ENCODE assay signal across 9 mouse cellular contexts in the genomic region with DNA sequence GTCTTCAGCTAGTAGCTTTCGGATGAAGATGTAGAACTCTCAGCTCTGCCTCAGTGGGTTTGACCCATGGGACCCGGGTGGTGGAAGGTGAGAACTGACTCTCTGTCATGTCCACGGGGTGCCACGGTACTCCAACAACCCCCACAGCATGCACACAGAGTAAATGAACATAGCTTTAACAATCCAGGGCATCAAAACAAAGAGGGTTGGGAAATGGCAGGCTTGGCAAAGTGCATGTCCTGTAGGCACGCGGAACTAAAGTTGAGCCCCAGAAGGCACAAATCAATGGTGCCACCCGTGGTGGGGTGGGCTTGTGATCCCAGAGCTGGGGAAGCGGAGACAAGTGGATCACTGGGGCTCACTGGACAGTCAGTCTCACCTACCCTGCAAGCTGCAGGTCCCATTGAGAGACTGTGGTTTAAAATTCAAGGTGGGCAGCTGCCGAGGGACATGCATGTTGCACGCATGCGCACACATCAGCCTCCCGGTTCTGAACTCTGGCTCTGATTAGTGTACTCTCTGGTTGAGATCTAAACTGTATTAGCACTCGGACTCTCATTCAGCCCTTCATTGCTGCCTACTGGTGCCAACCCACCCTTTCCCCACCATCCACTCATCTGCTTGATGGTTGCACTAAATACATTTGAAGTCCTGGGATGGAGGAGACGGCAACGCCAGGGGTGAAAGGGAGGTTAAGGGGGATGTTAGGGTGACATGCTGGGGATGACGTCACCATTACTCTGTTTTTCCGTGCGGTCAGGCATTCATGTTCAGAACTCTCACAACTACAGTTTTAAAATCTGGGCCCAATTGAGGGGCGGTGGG. TPM values are rescaled to one million over a fixed set of nuclear protein-coding genes. Genes with fewer than 3 reads are reported as not detected.
A peak's percentile ranks its signal among the peaks of the same experiment; 100 is the strongest.
DNase-seq lines count a peak whose midpoint lies in the region; ATAC-seq lines count a peak whose summit lies in the region.
"Had no signal": no experiment of that assay in that cellular context is flagged by ENCODE, and none has a peak within 500 bp of the region (broad histone marks: within the 10 kb centered on the region; RNA-seq: fewer than 3 reads in every experiment).

No protein-coding gene starts in this region.

- 60% methylated on average over 19 of the region's 19 CpGs for WGBS in limb, embryonic 12.5 days

- peaks cover 44% of the 10 kb centered on the region for H3K4me1 ChIP-seq in limb, embryonic 12.5 days (replicated peaks)

- H3K4me2 ChIP-seq in limb, embryonic 12.5 days: peak overlapping the region; percentile 70

- H3K4me3 ChIP-seq in limb, embryonic 12.5 days (replicated peaks): peak overlapping the region; percentile 40

- peaks cover 10% of the 10 kb centered on the region for H3K36me3 ChIP-seq in limb, embryonic 12.5 days
- H3K36me3 ChIP-seq in splenic B cell, adult 2 months (ENCODE audit: control insufficient read depth, insufficient read depth, low read length, poor library complexity, severe bottlenecking): no peaks in the 10 kb centered on the region

- H3K27me3 ChIP-seq in limb, embryonic 12.5 days: no peaks in the 10 kb centered on the region; the same call in 1 of the 2 replicates
- H3K27me3 ChIP-seq in splenic B cell, adult 2 months (ENCODE audit: control insufficient read depth, insufficient read depth, low read length, poor library complexity, severe bottlenecking): no peaks in the 10 kb centered on the region

- no peak for ATAC-seq in limb, embryonic 12.5 days (ENCODE audit: insufficient number of reproducible peaks, insufficient read depth, low FRiP score, low TSS enrichment, low read depth)

- DNase-seq in adrenal gland, adult (ENCODE audit: inconsistent age in 2 of 2, low spot score in 1 of 2): peak; percentile 53 to 62
- DNase-seq in adrenal gland, postnatal 36 days: no peak
- DNase-seq in thymus, postnatal 10 days (ENCODE audit: low spot score in 2 of 2): peak; percentile 11 to 19
- DNase-seq in thymus, adult 18-20 months: no peak
- DNase-seq in splenic B cell, adult 2 months (ENCODE audit: low read depth, low spot score): peak; percentile 48
- no peak for DNase-seq in ovary, adult 18-20 months (ENCODE audit: low spot score)
- DNase-seq in c-Kit-positive CD71-positive TER-119-positive erythroid progenitor cells, embryonic 14.5 days (ENCODE audit: low spot score): no peak

- H3K9ac ChIP-seq in limb, embryonic 12.5 days (replicated peaks): peak overlapping the region; percentile 57; the same call in 1 of the 2 replicates

- peak overlapping the region; percentile 95 for H3K27ac ChIP-seq in limb, embryonic 12.5 days

- H3K9me3 ChIP-seq in limb, embryonic 12.5 days: no peaks in the 10 kb centered on the region

RNA-seq across cellular contexts. Expression of a gene that starts 1.0 kb away (rescaled TPM):
- total RNA-seq in adrenal gland, postnatal 36 days (2021): 10 to 100 TPM; 25.4 to 37.4 TPM
- 41.7 and 42.3 TPM in 2 replicates for polyA plus RNA-seq in limb, embryonic 12.5 days (2016; fragmentation: Nextera tagmentation; extraction: Ambion mirVana)

RNA-seq across cellular contexts. Expression of a gene that starts 3.8 kb away (rescaled TPM):
- total RNA-seq in adrenal gland, postnatal 36 days (2021): not detected
- 0.18 and 0.51 TPM in 2 replicates for polyA plus RNA-seq in limb, embryonic 12.5 days (2016; fragmentation: Nextera tagmentation; extraction: Ambion mirVana)
- total RNA-seq: left cerebral cortex, postnatal 10 days had no signal

RNA-seq across cellular contexts. Expression of a gene that starts 41.0 kb away (rescaled TPM):
- total RNA-seq in adrenal gland, postnatal 36 days (2021): 10 to 100 TPM; 41.6 to 64.0 TPM
- polyA plus RNA-seq in limb, embryonic 12.5 days (2016; fragmentation: Nextera tagmentation; extraction: Ambion mirVana): 13.4 and 18.2 TPM in 2 replicates

Comparison
In these comparisons a context has a peak if more than half of its experiments do, and no peak if none do; other contexts are left out.
1. DNase-seq: peak in adrenal gland, adult (2 of 2), thymus, postnatal 10 days (2 of 2) and splenic B cell, adult 2 months (single experiment); none in adrenal gland, postnatal 36 days (0 of 2), thymus, adult 18-20 months (0 of 2), ovary, adult 18-20 months (single experiment) and c-Kit-positive CD71-positive TER-119-positive erythroid progenitor cells, embryonic 14.5 days (single experiment).